ENCODE assay signal across 15 mouse cellular contexts in the genomic region with DNA sequence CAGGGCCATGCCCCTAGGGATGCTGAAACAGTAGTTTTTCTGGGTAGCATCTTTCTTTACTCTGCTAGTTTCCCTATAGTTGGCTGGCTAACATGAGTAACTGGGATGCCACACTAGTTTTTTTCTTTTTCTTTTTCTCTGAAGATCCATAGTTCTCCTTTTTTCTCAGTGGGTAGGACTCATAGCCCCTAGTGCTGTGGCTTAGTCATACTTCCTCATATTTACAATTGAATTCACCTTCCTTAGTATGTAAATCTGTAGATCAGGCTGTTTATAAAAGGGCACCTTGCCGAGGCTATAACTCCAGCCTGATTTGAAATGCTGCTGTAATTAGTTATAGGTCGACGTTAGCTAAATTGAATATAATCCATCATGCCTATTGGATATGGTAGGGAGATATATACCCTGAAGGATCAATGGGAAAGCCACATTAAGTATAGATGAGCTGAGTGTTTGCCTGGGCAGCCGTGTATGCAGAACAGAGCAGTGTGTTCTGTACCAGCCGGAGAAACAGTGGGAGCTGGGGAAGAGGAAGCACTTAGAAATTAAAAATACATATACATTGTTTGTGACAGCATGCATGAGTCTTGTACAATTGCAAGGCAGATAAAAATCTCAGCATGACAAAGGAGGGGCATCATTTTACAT.
"Had no signal": no experiment of that assay in that cellular context is flagged by ENCODE, and none has a peak within 500 bp of the region (broad histone marks: within the 10 kb centered on the region; RNA-seq: fewer than 3 reads in every experiment).

No protein-coding gene starts in this region.

- H3K27ac ChIP-seq: kidney, embryonic 15.5 days; limb, embryonic 15.5 days; liver, embryonic 12.5 days; midbrain, embryonic 13.5 days; stomach, postnatal 0 days had no signal

- H3K4me3 ChIP-seq: kidney, embryonic 15.5 days; left cerebral cortex, adult 2 months; limb, embryonic 15.5 days; liver, embryonic 12.5 days; midbrain, embryonic 13.5 days; myocyte had no signal

- H3K36me3 ChIP-seq: kidney, embryonic 15.5 days; limb, embryonic 15.5 days; liver, embryonic 12.5 days; midbrain, embryonic 13.5 days had no signal

- DNase-seq: kidney, adult 2 months; kidney, postnatal 14 days; lung, embryonic 14.5 days; lung, postnatal 10 days; lung, postnatal 4 days; right cerebral cortex, adult 18-20 months; right cerebral cortex, postnatal 25 days; thymus, postnatal 4 days had no signal

- H3K4me1 ChIP-seq: limb, embryonic 15.5 days; liver, embryonic 12.5 days; midbrain, embryonic 13.5 days had no signal

- H3K4me2 ChIP-seq: kidney, embryonic 15.5 days; limb, embryonic 15.5 days; liver, embryonic 12.5 days; lung, embryonic 14.5 days; midbrain, embryonic 13.5 days had no signal

- H3K9ac ChIP-seq: kidney, embryonic 15.5 days; limb, embryonic 15.5 days; liver, embryonic 12.5 days; lung, embryonic 14.5 days; midbrain, embryonic 13.5 days had no signal

- H3K9me3 ChIP-seq: kidney, embryonic 15.5 days; limb, embryonic 15.5 days; liver, embryonic 12.5 days; midbrain, embryonic 13.5 days had no signal

- H3K27me3 ChIP-seq: kidney, embryonic 15.5 days; limb, embryonic 15.5 days; liver, embryonic 12.5 days; midbrain, embryonic 13.5 days had no signal

- ATAC-seq: liver, embryonic 12.5 days; midbrain, embryonic 13.5 days had no signal
